Mouse (Mus musculus): ENCODE measurements around the gene Zfp651.

- TF ChIP-seq TAL1 (IDR thresholded peaks at IDR 0.05; ENCODE audit: low read length) (no peak), GATA1 (IDR thresholded peaks at IDR 0.05; ENCODE audit: low read length) (no peak)
Observed at GRCm38 (mm10) chr9:121744051-121744450, 15.1 kb upstream of the Zfp651 start.

All from erythroblast, embryonic 14.5 days (primary cell).